Mouse (Mus musculus) liver, adult 2 months (tissue): ENCODE measurements at regions not wholly inside any gene's neighbourhood (a gene's known extent, or its start where the extent isn't known, plus 50 kb on each side); places are given as distances from the start of the nearest gene placed in this dataset.

Experiments
- CTCF ChIP-seq: fragments of 200-500 bp; IDR thresholded peaks from 2 replicates; pipeline ENCODE4 v1.5.1; 2011; ENCODE audit warnings: low read depth, low read length, control low read depth
- POLR2A ChIP-seq: fragments of 200-500 bp; IDR thresholded peaks from 2 replicates; pipeline ENCODE4 v1.6.1; 2011; ENCODE audit warnings: low read length, control low read depth; ENCODE audit not compliant: insufficient read depth; ENCODE audit errors: extremely low read depth

DNA sequence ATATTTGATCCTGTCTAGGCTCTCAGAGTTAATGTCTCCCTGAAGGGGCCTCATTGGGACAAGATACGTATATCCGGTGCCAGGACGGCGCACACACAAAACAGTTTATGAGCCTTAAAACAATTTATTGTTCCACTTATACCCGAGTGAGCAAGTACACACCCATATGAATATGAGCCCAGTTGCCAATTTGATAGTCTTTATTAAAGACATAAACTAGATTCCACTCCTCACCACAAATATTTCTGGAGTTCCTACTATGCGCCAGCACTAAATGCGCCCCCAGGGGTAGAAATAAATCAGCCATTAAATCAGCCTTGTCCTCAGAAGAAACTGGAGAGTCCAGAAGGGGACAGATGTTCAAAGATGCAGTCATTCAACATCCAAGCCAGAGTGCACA is 54.3 kb upstream of the Dlg1 start:
- TF ChIP-seq CTCF (no peak), POLR2A (no peak)
